Mouse (Mus musculus): ENCODE measurements around the gene Lrrc17. TPM values are rescaled to one million over a fixed set of nuclear protein-coding genes. Genes with fewer than 3 reads are reported as not detected.
"Not testable (repeated sequence)": the region's sequence is repeated elsewhere in the genome, so short reads cannot be mapped to it uniquely, and the experiment has no call there.

Lrrc17 gene
- polyA plus RNA-seq, 1 experiment, result 0.99 TPM

DNA sequence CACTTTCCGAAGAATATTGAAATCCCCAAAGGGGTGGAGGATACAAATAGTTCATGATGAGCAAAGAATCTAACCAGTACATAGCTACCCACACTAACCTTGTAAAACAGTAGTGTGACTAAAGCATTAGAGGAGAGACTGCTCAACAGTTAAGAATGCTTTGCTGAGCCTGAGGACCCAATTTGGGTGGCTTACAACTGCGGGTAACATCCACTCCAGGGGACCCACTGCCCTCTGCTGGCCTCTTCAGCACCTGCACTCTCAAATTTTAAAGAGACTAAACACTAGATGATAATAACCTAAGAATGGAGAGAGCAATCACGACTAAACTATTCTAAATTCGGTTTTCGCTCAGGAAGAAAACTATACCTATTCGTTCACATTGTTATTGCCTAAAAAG lies 43.4 kb downstream of the Lrrc17 start:
- Histone ChIP-seq H3K36me3 (ENCODE audit: control insufficient read depth, insufficient read depth, low read length) (no peaks in the 10 kb centered on the region), H3K27me3 (ENCODE audit: control insufficient read depth, insufficient read depth, low read length) (no peaks in the 10 kb centered on the region), H3K27ac (ENCODE audit: control insufficient read depth, insufficient read depth, low read depth, low read length) (no peak overlapping the region), H3K4me3 (ENCODE audit: control insufficient read depth, low read depth, low read length) (no peak overlapping the region), H3K4me1 (ENCODE audit: control insufficient read depth, insufficient read depth, low read length) (peaks cover 2% of the 10 kb centered on the region; the same call in 1 of the 2 replicates)
- TF ChIP-seq POLR2A (IDR thresholded peaks at IDR 0.05; ENCODE audit: control insufficient read depth, low read depth, low read length) (no peak), CTCF (IDR thresholded peaks at IDR 0.05; ENCODE audit: control insufficient read depth, insufficient read depth, insufficient replicate concordance, low read depth, low read length) (peak; percentile 61)

DNA sequence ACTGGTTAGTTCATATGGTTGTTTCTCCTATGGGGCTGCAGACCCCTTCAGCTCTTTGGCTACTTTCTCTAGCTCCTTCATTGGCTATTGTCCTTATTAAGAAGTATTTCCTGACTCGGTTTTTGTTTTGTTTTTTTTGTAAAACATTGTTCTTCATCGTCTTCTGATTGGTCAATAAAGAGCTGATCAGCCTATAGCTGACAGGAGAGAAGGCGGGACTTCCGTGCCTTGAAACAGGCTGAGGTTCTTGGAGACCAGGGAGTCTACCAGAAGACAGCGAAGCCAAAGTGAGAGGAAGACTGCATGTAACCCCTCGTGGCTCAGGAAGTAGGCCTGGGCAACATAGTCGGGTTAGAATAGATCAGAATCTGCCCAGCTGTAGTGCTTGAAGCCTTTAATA lies 44.3 kb downstream of the Lrrc17 start:
- Histone ChIP-seq H3K4me1 (ENCODE audit: control insufficient read depth, insufficient read depth, low read length) (peaks cover 2% of the 10 kb centered on the region; the same call in 1 of the 2 replicates), H3K36me3 (ENCODE audit: control insufficient read depth, insufficient read depth, low read length) (no peaks in the 10 kb centered on the region), H3K27ac (ENCODE audit: control insufficient read depth, insufficient read depth, low read depth, low read length) (no peak overlapping the region), H3K4me3 (ENCODE audit: control insufficient read depth, low read depth, low read length) (peak overlapping the region; percentile 47), H3K27me3 (ENCODE audit: control insufficient read depth, insufficient read depth, low read length) (no peaks in the 10 kb centered on the region)
- TF ChIP-seq CTCF (IDR thresholded peaks at IDR 0.05; ENCODE audit: control insufficient read depth, insufficient read depth, insufficient replicate concordance, low read depth, low read length) (no peak), POLR2A (IDR thresholded peaks at IDR 0.05; ENCODE audit: control insufficient read depth, low read depth, low read length) (no peak)

DNA sequence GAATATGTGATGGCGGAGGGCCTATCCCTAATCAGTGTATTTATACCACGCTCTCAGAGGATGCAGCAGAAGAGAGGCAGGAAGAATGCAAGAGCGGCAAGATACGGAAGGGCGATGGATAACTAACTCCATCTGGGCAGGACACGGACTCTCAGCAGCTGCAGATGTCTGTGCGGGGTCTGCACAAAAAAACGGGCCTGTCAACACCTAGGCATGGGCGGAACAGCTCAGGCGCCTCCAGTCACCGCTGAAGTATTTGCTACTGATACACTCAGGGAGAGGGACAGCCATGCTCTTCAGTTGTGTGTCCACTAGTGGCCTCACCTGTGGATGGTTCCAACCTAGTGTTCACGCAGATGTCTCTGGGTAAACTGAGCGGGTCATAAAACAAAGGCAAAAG lies 44.9 kb downstream of the Lrrc17 start:
- H3K4me3 ChIP-seq (ENCODE audit: control insufficient read depth, low read depth, low read length), result peak overlapping the region; percentile 21
- TF ChIP-seq CTCF (IDR thresholded peaks at IDR 0.05; ENCODE audit: control insufficient read depth, insufficient read depth, insufficient replicate concordance, low read depth, low read length) (no peak), POLR2A (IDR thresholded peaks at IDR 0.05; ENCODE audit: control insufficient read depth, low read depth, low read length) (no peak)
- H3K36me3 ChIP-seq (ENCODE audit: control insufficient read depth, insufficient read depth, low read length), result no peaks in the 10 kb centered on the region

DNA sequence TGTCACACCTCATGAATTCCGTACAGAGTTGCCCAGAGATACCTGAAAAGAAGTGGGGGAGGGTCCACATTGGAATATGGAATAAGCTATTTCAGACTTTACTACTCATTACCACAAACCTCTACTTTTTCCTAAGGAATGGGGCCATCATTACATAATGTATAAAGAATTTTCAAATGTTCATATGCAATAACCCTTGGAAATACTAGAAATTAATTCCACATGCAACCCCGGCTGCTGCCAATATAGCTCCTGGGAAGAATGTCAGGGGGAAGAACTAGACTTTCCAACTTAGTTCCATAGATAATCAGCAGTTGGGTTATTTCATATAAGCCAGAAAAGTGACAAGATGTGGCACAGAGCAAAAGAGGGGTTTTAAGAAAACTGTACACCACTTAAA lies 48.7 kb downstream of the Lrrc17 start:
- H3K27ac ChIP-seq (ENCODE audit: control insufficient read depth, insufficient read depth, low read depth, low read length), result no peak overlapping the region
- TF ChIP-seq POLR2A (IDR thresholded peaks at IDR 0.05; ENCODE audit: control insufficient read depth, low read depth, low read length) (no peak), CTCF (IDR thresholded peaks at IDR 0.05; ENCODE audit: control insufficient read depth, insufficient read depth, insufficient replicate concordance, low read depth, low read length) (no peak)
- H3K4me1 ChIP-seq (ENCODE audit: control insufficient read depth, insufficient read depth, low read length), result peaks cover 4% of the 10 kb centered on the region; the same call in 1 of the 2 replicates
- H3K4me3 ChIP-seq (ENCODE audit: control insufficient read depth, low read depth, low read length), result no peak overlapping the region
- H3K27me3 ChIP-seq (ENCODE audit: control insufficient read depth, insufficient read depth, low read length), result no peaks in the 10 kb centered on the region
- H3K36me3 ChIP-seq (ENCODE audit: control insufficient read depth, insufficient read depth, low read length), result no peaks in the 10 kb centered on the region

More for the DNA sequence above, 44.9 kb downstream of the Lrrc17 start:
- Histone ChIP-seq H3K27me3 (ENCODE audit: control insufficient read depth, insufficient read depth, low read length) (no peaks in the 10 kb centered on the region), H3K27ac (ENCODE audit: control insufficient read depth, insufficient read depth, low read depth, low read length) (no peak overlapping the region), H3K4me1 (ENCODE audit: control insufficient read depth, insufficient read depth, low read length) (peaks cover 2% of the 10 kb centered on the region; the same call in 1 of the 2 replicates)

DNA sequence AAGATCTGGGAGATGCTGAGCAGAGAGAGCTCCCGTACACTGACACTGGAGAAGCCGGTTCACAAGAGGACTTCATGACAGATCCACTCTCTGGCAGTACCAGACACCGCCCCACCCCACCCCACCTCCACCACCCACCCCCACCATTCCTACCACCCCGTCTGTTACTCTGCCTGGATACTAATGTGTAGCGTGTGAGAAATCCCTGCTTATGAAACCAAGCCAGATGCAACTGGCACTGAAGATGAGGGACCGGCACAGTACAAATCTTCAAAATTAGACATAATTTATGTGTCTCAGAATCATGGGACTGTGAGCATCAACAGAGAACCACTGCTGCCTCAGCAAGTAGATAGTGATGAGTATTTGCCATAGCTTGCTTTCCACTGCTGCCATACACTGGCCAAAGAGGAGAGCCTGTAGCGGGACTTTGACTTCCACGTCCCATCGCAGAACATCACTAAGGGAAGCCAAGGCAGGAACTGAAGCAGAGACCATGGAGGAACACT lies 49.9 kb downstream of the Lrrc17 start:
- Histone ChIP-seq H3K27me3 (ENCODE audit: control insufficient read depth, insufficient read depth, low read length) (no peaks in the 10 kb centered on the region), H3K4me3 (ENCODE audit: control insufficient read depth, low read depth, low read length) (no peak overlapping the region), H3K36me3 (ENCODE audit: control insufficient read depth, insufficient read depth, low read length) (no peaks in the 10 kb centered on the region), H3K27ac (ENCODE audit: control insufficient read depth, insufficient read depth, low read depth, low read length) (no peak overlapping the region), H3K4me1 (ENCODE audit: control insufficient read depth, insufficient read depth, low read length) (peaks cover 9% of the 10 kb centered on the region)
- no peak for TF ChIP-seq POLR2A (IDR thresholded peaks at IDR 0.05; ENCODE audit: control insufficient read depth, low read depth, low read length)
- no peak for TF ChIP-seq CTCF (IDR thresholded peaks at IDR 0.05; ENCODE audit: control insufficient read depth, insufficient read depth, insufficient replicate concordance, low read depth, low read length)

DNA sequence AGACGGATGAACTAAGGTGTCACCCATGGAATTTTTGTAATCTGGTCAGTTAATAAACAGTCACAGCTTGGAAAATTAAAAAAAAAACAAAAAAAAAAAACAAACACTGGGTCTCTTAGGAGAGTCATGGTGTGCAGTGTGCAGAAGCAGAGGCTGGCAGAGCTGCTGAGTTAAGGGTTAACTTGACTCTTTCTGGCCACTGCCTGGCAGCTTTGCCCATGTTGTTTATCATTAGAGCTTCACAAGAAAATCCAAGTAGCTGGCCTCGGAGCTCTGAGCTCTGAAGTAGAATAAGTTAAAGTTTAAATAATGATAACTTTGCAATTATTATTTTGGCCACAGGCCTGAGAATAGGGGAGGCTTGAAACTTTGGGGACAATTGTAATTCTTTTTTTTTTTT lies 56.2 kb downstream of the Lrrc17 start:
- H3K27me3 ChIP-seq (ENCODE audit: control insufficient read depth, insufficient read depth, low read length); H3K4me3 ChIP-seq (ENCODE audit: control insufficient read depth, low read depth, low read length); H3K4me1 ChIP-seq (ENCODE audit: control insufficient read depth, insufficient read depth, low read length); H3K27ac ChIP-seq (ENCODE audit: control insufficient read depth, insufficient read depth, low read depth, low read length); H3K36me3 ChIP-seq (ENCODE audit: control insufficient read depth, insufficient read depth, low read length): not testable (repeated sequence)

DNA sequence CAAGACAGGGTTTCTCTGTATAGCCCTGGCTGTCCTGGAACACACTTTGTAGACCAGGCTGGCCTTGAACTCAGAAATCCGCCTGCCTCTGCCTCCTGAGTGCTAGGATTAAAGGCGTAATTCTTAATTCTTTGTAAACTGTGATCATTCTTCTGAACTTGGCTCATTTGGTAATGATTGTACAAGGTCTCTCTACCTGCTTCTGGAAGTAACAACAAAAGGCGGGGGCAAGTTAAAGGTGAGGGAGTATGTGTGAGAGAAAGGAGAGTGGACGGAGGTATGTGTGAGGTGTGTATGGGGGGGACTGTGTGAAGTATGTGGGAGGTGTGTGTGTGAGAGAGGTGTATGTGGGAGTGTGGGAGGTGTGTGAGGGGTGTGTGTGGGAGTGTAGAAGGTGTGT lies 56.6 kb downstream of the Lrrc17 start:
- Histone ChIP-seq H3K4me3 (ENCODE audit: control insufficient read depth, low read depth, low read length) (no peak overlapping the region), H3K4me1 (ENCODE audit: control insufficient read depth, insufficient read depth, low read length) (peaks cover 7% of the 10 kb centered on the region), H3K27ac (ENCODE audit: control insufficient read depth, insufficient read depth, low read depth, low read length) (no peak overlapping the region), H3K36me3 (ENCODE audit: control insufficient read depth, insufficient read depth, low read length) (no peaks in the 10 kb centered on the region), H3K27me3 (ENCODE audit: control insufficient read depth, insufficient read depth, low read length) (no peaks in the 10 kb centered on the region)
- TF ChIP-seq POLR2A (IDR thresholded peaks at IDR 0.05; ENCODE audit: control insufficient read depth, low read depth, low read length), result no peak
- TF ChIP-seq CTCF (IDR thresholded peaks at IDR 0.05; ENCODE audit: control insufficient read depth, insufficient read depth, insufficient replicate concordance, low read depth, low read length), result no peak

DNA sequence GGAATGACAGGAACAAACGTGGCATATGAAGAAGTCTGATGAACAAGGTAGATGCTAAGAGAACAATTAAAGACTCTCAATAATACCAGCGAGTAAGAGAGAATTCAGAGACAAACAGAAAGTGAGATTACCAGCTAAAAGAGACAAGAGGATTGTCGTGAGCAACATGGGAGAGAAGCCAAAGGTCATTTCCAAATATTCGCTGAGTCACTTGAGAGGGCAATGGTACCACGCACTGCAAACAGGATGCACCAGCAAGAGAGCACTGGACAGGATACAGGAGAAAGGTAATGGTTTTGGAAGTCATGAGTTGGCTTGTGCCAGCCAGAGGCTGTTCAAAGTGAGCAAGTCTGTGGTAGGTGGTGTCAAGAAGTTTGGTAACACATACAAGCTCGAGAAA lies 62.6 kb downstream of the Lrrc17 start:
- Histone ChIP-seq H3K27me3 (ENCODE audit: control insufficient read depth, insufficient read depth, low read length) (no peaks in the 10 kb centered on the region), H3K27ac (ENCODE audit: control insufficient read depth, insufficient read depth, low read depth, low read length) (no peak overlapping the region), H3K4me1 (ENCODE audit: control insufficient read depth, insufficient read depth, low read length) (no peaks in the 10 kb centered on the region), H3K4me3 (ENCODE audit: control insufficient read depth, low read depth, low read length) (no peak overlapping the region), H3K36me3 (ENCODE audit: control insufficient read depth, insufficient read depth, low read length) (no peaks in the 10 kb centered on the region)
- TF ChIP-seq POLR2A (IDR thresholded peaks at IDR 0.05; ENCODE audit: control insufficient read depth, low read depth, low read length), result no peak
- no peak for TF ChIP-seq CTCF (IDR thresholded peaks at IDR 0.05; ENCODE audit: control insufficient read depth, insufficient read depth, insufficient replicate concordance, low read depth, low read length)
